Mouse (Mus musculus) heart, embryonic 14.5 days (tissue): Measurements from ENCODE around the gene Arhgap42. TPM values are rescaled to one million over a fixed set of nuclear protein-coding genes. Genes with fewer than 3 reads are reported as not detected.

ENCODE experiments used
- ATAC-seq: fragments of 200-750 bp; cut with Nextera tagmentation; 2 replicates; pipeline ENCODE4 v1.8.0; 2017; ENCODE audit warnings: low read depth, moderate TSS enrichment; ENCODE audit not compliant: insufficient number of reproducible peaks, insufficient read depth, low FRiP score
- H3K27ac ChIP-seq, 2 experiments: fragments of 200-500 bp in 1 of 2; fragments of 300-500 bp in 1 of 2; sonication (generic) in 1 of 2; replicated peaks in 1 of 2; 2 replicates each; pipeline ENCODE4 v1.5.1; 2012 to 2014; ENCODE audit warnings: low read depth in 2 of 2, low read length in 2 of 2, control low read depth in 1 of 2, mild to moderate bottlenecking in 1 of 2, mixed read lengths in 1 of 2; ENCODE audit not compliant: control insufficient read depth in 1 of 2, insufficient read depth in 1 of 2
- H3K27me3 ChIP-seq: fragments of 300-500 bp; sonication (generic); 2 replicates; pipeline ENCODE4 v1.6.1; 2014; ENCODE audit warnings: mild to moderate bottlenecking, low read length, control low read depth; ENCODE audit not compliant: control insufficient read depth, insufficient read depth
- H3K36me3 ChIP-seq: fragments of 300-500 bp; sonication (generic); 2 replicates; pipeline ENCODE4 v1.6.1; 2014; ENCODE audit warnings: mild to moderate bottlenecking, control low read depth, low read length, mixed read lengths; ENCODE audit not compliant: control insufficient read depth, insufficient read depth
- H3K4me1 ChIP-seq, 2 experiments: fragments of 200-500 bp in 1 of 2; fragments of 300-500 bp in 1 of 2; sonication (generic) in 1 of 2; 2 replicates each; pipeline ENCODE4 v1.6.1; 2012 to 2014; ENCODE audit warnings: low read length in 2 of 2, control low read depth in 1 of 2, mixed read lengths in 1 of 2; ENCODE audit not compliant: control insufficient read depth in 2 of 2, insufficient read depth in 2 of 2
- H3K4me2 ChIP-seq: fragments of 300-500 bp; sonication (generic); 2 replicates; pipeline ENCODE4 v1.6.1; 2014; ENCODE audit warnings: mild to moderate bottlenecking, low read length
- H3K4me3 ChIP-seq, 2 experiments: fragments of 200-500 bp in 1 of 2; fragments of 300-500 bp in 1 of 2; sonication (generic) in 1 of 2; 2 replicates each; pipeline ENCODE4 v1.5.1; 2012 to 2014; ENCODE audit warnings: low read length in 2 of 2, mild to moderate bottlenecking in 2 of 2, control low read depth in 1 of 2, low read depth in 1 of 2, moderate library complexity in 1 of 2; ENCODE audit not compliant: control insufficient read depth in 1 of 2, insufficient read depth in 1 of 2
- H3K9ac ChIP-seq: fragments of 300-500 bp; sonication (generic); 2 replicates; pipeline ENCODE4 v1.6.1; 2014; ENCODE audit warnings: mild to moderate bottlenecking, low read length
- H3K9me3 ChIP-seq: fragments of 300-500 bp; sonication (generic); 2 replicates; pipeline ENCODE4 v1.6.1; 2016; ENCODE audit warnings: low read length, control low read depth; ENCODE audit not compliant: control insufficient read depth
- WGBS: fragments of 180-500 bp; shearing (Covaris S2); extraction: QIAGEN DNeasy Blood & Tissue Kit; methylation state at CpG from one replicate; pipeline ENCODE4 v1.1.7; 2014; 5-methylcytosine and 5-hydroxymethylcytosine counted together
- polyA plus RNA-seq: library from polyadenylated mRNA; unstranded; fragments of >200 nt; fragmentation: Nextera tagmentation; extraction: Ambion mirVana; gene quantifications from 2 replicates; pipeline ENCODE4 v1.2.1, GENCODE M21; 2014

The Arhgap42 gene
- polyA plus RNA-seq = 11.7 and 14.8 TPM in 2 replicates

DNA sequence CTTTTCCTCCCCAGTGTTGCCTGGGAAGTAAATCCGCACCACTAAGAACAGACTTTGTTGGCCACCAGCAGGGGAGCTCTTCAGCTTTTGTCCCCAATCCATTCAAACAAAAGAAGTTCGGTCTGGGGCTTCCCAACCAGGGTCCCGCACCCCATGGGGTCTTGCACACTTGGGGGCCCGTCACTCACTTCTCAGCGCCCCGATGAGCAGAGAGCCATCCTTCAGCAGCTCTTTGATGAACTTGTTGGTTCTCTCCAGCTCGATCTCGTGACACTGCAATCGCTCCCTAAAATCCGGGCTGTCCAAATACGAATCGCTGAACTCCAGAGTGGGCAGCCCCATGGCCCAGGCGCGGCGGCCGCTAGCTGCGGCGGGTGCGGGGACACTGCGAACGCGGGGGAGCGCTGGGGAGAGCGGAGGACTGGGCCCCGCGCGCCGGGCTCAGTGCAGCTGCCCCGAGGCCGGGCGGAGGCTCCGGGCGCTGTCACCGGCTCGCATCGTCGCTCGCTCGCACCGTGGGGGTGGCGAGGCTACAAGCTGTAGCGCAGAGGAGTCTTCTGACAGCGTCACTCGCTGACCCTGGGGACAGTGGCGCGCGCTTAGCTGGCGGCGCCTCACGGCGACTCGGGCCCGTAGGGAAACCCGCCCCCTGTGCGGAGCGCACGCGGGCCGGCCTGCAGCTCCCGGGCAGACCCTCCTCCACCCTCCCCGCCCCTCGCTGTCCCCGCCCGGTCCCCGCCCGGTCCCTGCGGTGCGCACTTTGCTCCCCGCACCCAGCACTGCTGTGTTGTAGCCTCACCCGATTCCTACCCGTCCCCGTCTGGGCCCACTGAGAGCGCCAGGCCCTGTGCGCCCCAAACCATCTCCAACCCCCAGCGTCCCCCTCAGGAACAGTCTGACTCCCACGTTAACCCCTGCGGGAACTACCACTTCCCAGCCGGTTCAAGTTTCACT, at the start of gene Arhgap42:
Arhgap42 (minus strand) TSS at position 664 of the 954 bp plus-strand sequence.
- WGBS = under 1% methylated on average over 78 of the region's 78 CpGs
- Histone ChIP-seq H3K27ac (peak within 1 kb of the TSS; percentile 19 to 77; a peak in 3 of 4 replicates), H3K9ac (peak within 1 kb of the TSS; percentile 78), H3K4me3 (peak within 1 kb of the TSS; percentile 56 to 75), H3K9me3 (no peaks in the 10 kb centered on the region), H3K27me3 (0 out of 2 replicates have a peak, but pooled peaks cover 4% of the 10 kb centered on the region), H3K4me1 (peaks cover 0 to 3% of the 10 kb centered on the region in 2 experiments; a peak in 1 of 4 replicates), H3K36me3 (no peaks in the 10 kb centered on the region), H3K4me2 (peak within 1 kb of the TSS; percentile 76)
- peak; percentile 85 for ATAC-seq

DNA sequence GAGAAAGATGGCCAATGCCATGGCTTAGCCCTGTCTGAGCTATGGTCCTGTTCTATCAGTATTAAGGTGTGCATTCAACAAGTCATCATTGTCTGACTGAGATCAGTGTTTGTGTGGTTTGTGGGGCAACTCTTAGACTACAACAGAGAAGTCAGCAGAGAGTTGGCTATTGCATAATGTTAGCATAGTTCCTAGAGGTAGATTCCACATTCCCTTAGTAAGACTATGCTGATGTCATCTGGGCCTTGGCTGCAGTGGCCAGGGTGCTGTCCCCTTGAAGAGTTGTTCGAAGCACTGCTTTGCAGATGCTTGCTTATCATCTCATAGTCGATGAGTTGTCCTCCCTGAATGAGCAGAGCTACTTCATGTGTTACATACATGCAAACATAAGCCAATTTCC, 49.2 kb upstream of the Arhgap42 start:
- Histone ChIP-seq H3K9me3 (no peaks in the 10 kb centered on the region), H3K4me1 (no peaks in the 10 kb centered on the region), H3K4me3 (no peak overlapping the region), H3K36me3 (no peaks in the 10 kb centered on the region), H3K9ac (no peak overlapping the region), H3K27me3 (no peaks in the 10 kb centered on the region), H3K4me2 (no peak overlapping the region), H3K27ac (no peak overlapping the region)
- whole genome bisulfite sequencing = 70% methylated on average over 2 of the region's 2 CpGs
- no peak for ATAC-seq

DNA sequence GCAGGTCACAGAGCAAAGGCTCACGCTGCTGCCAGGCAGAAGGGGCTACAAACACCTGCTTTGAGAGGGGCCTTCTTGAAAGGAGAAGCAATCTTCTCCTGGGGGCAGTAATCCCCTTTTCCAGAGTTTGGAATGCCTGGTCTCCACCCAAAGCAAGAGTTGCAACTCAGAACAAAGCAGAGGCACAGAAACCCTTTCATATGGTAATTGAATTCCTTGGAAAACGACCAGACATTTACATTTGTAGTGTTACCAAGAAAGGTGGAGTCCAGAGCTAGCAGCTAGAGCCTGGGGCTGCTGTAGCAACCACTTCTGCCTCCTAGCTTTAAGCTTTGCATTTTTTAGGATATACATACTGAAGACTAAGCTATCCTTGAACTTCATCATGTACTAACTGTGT, 30.4 kb upstream of the Arhgap42 start:
- H3K9ac ChIP-seq = no peak overlapping the region
- no peaks in the 10 kb centered on the region for H3K27me3 ChIP-seq
- H3K36me3 ChIP-seq = no peaks in the 10 kb centered on the region
- H3K4me3 ChIP-seq = no peak overlapping the region
- ATAC-seq = no peak
- H3K4me1 ChIP-seq = no peaks in the 10 kb centered on the region
- no peak overlapping the region for H3K27ac ChIP-seq
- 26% methylated on average over 2 of the region's 2 CpGs for WGBS
- H3K4me2 ChIP-seq = no peak overlapping the region
- H3K9me3 ChIP-seq = no peaks in the 10 kb centered on the region

DNA sequence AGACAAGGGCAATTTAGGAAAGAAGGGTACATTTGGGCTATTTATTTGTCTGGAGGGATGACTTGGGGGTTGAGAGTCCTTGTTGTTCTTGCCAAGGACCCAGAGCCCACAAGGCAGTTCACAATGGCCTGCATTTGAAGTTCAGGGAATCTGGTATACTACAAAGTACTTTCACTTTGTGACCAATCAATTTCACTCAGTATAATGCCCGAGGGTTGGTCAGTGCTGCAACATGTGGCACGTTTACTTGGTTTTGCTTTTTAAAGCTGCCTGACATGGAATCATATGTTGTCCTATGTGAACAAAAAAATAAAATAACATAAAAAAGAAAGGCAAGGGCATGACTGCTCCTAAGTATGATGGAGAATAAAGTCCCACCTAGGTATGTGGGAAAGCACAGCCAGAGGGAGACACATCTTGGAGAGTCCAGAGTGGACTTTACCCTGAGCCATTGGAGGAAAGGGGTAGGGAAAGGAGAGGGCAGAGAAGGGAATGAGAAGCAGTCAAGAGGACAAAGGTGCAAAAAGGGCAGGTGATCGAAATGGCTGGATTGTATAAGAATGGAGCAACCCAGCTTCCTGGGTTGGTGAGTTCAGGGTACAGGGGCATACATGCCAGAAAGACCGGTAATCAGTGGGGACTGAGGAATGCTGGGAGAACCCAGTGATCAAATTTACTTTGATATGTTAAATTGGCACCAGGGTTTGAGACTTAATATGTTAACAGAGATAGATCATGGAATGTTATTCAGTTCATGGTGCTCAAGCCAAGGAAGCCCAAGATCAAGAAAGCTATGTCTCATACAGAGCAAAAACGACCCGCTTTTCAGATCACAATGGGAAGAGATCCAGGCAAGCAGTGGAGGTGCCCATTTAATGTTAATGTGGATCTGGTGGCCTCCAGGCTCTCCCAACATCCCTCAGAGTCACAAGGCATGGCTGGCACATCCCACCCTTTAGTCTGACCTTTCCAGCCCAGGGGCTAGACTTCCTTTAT, 29.0 kb upstream of the Arhgap42 start:
- Histone ChIP-seq H3K36me3 (no peaks in the 10 kb centered on the region), H3K27me3 (no peaks in the 10 kb centered on the region), H3K4me1 (no peaks in the 10 kb centered on the region), H3K4me2 (no peak overlapping the region), H3K4me3 (no peak overlapping the region), H3K9me3 (no peaks in the 10 kb centered on the region), H3K9ac (no peak overlapping the region), H3K27ac (no peak overlapping the region)
- 77% methylated on average over 6 of the region's 6 CpGs for WGBS
- ATAC-seq = no peak

DNA sequence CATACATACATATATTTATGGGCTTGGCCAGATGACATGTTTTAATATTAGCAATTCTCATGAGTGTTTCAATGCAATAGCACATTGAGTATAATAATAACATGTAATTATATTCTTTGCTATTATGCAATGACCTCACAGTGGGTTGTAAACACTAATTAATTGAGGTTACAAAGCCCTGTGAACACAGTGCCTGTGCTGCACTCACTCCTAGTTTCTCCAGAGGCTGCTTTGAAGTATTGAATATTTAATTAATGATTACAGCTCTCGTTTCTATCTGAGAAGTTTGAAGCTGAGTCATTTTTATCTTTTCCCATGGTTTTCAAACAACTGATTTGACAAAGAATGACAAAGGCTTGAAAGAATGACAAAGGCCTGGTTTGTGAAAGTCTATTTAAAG, 24.6 kb upstream of the Arhgap42 start:
- no peak overlapping the region for H3K27ac ChIP-seq
- no peak overlapping the region for H3K4me3 ChIP-seq
- no peaks in the 10 kb centered on the region for H3K4me1 ChIP-seq
- no peaks in the 10 kb centered on the region for H3K9me3 ChIP-seq
- no peak for ATAC-seq
- H3K27me3 ChIP-seq = no peaks in the 10 kb centered on the region
- no peak overlapping the region for H3K4me2 ChIP-seq
- H3K9ac ChIP-seq = no peak overlapping the region
- WGBS = 45% methylated on average over 1 of the region's 1 CpGs
- no peaks in the 10 kb centered on the region for H3K36me3 ChIP-seq

DNA sequence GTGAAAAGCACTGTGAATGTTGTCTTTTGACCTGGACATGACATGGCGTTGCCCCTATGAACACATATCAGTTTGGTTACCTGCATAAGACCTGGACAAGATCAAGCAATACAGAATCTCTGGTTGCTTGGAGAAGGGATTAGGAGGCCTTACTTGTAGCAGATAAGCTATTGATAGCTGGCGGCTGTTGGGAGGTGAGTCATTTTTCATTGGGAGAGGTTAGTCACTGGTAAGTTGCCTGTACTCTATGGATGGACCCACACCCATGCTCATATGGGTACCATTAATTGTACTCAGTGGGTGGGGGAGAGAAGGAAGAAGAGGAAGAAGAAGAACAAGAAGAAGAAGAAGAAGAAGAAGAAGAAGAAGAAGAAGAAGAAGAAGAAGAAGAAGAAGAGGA, 23.6 kb upstream of the Arhgap42 start:
- no peaks in the 10 kb centered on the region for H3K36me3 ChIP-seq
- no peaks in the 10 kb centered on the region for H3K4me1 ChIP-seq
- H3K9ac ChIP-seq = no peak overlapping the region
- no peaks in the 10 kb centered on the region for H3K27me3 ChIP-seq
- 38% methylated on average over 2 of the region's 2 CpGs for WGBS
- no peak for ATAC-seq
- no peak overlapping the region for H3K4me3 ChIP-seq
- H3K4me2 ChIP-seq = no peak overlapping the region
- H3K9me3 ChIP-seq = no peaks in the 10 kb centered on the region
- no peak overlapping the region for H3K27ac ChIP-seq

DNA sequence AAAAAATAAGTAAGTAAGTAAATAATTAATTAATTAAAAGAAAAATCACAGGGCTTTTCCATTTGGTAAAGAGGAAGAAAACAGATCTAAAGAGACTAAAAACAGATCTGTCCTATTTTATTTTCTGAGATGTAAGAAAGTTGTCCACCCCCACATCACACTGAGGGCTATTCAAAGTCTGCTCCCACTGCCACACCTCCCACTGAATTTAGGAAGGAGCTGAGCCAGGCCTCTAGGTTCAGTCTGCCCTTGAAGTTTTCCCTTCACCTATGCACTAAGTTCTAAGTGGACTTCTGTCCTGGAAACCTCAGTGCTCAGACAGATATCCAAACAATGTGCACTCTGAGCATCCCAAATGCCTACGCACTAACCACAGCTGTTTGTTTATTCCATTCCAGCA, 15.9 kb upstream of the Arhgap42 start:
- Histone ChIP-seq H3K4me3 (no peak overlapping the region), H3K27ac (no peak overlapping the region), H3K36me3 (no peaks in the 10 kb centered on the region), H3K27me3 (no peaks in the 10 kb centered on the region), H3K4me1 (no peaks in the 10 kb centered on the region), H3K4me2 (no peak overlapping the region), H3K9me3 (no peaks in the 10 kb centered on the region), H3K9ac (no peak overlapping the region)
- 76% methylated on average over 1 of the region's 1 CpGs for WGBS
- ATAC-seq = no peak
